Comparison of ENCODE assay signal across 22 mouse cellular contexts in genomic region chr6:64703659-64704058, GRCm38 (mm10). TPM values are rescaled to one million over a fixed set of nuclear protein-coding genes. Genes with fewer than 3 reads are reported as not detected.
DNase-seq lines count a peak whose midpoint lies in the region; ATAC-seq and TF ChIP-seq lines count a peak whose summit lies in the region.
"Had no signal": no experiment of that assay in that cellular context is flagged by ENCODE, and none has a peak within 500 bp of the region (broad histone marks: within the 10 kb centered on the region; RNA-seq: fewer than 3 reads in every experiment).

No protein-coding gene starts in this region.

- WGBS in hindbrain, postnatal 0 days, result 61% methylated on average over 2 of the region's 2 CpGs
- 88% methylated on average over 2 of the region's 2 CpGs for WGBS in hindbrain, embryonic 14.5 days
- WGBS in liver, embryonic 11.5 days, result 88% methylated on average over 2 of the region's 2 CpGs

- no peak overlapping the region for H3K4me3 ChIP-seq in hindbrain, postnatal 0 days (ENCODE audit: low read length)
- no peak overlapping the region for H3K4me3 ChIP-seq in hindbrain, embryonic 14.5 days (replicated peaks; ENCODE audit: low read length)
- H3K4me3 ChIP-seq in liver, embryonic 11.5 days (ENCODE audit: low read depth, low read length), result no peak overlapping the region
- H3K4me3 ChIP-seq: embryonic facial prominence, embryonic 13.5 days; forebrain, embryonic 12.5 days; heart, embryonic 12.5 days; hindbrain, embryonic 12.5 days; intestine, embryonic 15.5 days had no signal

- H3K4me1 ChIP-seq in hindbrain, postnatal 0 days (ENCODE audit: insufficient read depth, low read length), result no peaks in the 10 kb centered on the region
- H3K4me1 ChIP-seq in hindbrain, embryonic 14.5 days (replicated peaks; ENCODE audit: control insufficient read depth, insufficient read depth, low read length), result no peaks in the 10 kb centered on the region
- H3K4me1 ChIP-seq in liver, embryonic 11.5 days (replicated peaks; ENCODE audit: control insufficient read depth, insufficient read depth, low read length), result no peaks in the 10 kb centered on the region
- H3K4me1 ChIP-seq: embryonic facial prominence, embryonic 13.5 days; forebrain, embryonic 12.5 days; heart, embryonic 12.5 days; hindbrain, embryonic 12.5 days; intestine, embryonic 15.5 days had no signal

- TF ChIP-seq CTCF in hindbrain, postnatal 0 days (IDR thresholded peaks at IDR 0.05; ENCODE audit: low read depth), result no peak

- no peak overlapping the region for H3K27ac ChIP-seq in hindbrain, postnatal 0 days
- H3K27ac ChIP-seq in hindbrain, embryonic 14.5 days, result no peak overlapping the region
- H3K27ac ChIP-seq in liver, embryonic 11.5 days (ENCODE audit: low read depth, low read length), result no peak overlapping the region
- H3K27ac ChIP-seq: embryonic facial prominence, embryonic 13.5 days; forebrain, embryonic 12.5 days; hindbrain, embryonic 12.5 days; intestine, embryonic 15.5 days had no signal

- no peak overlapping the region for H3K4me2 ChIP-seq in hindbrain, postnatal 0 days (ENCODE audit: low read depth, low read length)
- H3K4me2 ChIP-seq in hindbrain, embryonic 14.5 days (replicated peaks), result no peak overlapping the region
- no peak overlapping the region for H3K4me2 ChIP-seq in liver, embryonic 11.5 days
- H3K4me2 ChIP-seq: embryonic facial prominence, embryonic 13.5 days; forebrain, embryonic 12.5 days; heart, embryonic 12.5 days; hindbrain, embryonic 12.5 days; intestine, embryonic 15.5 days had no signal

- H3K36me3 ChIP-seq in hindbrain, postnatal 0 days (ENCODE audit: insufficient read depth, low read length), result no peaks in the 10 kb centered on the region
- H3K36me3 ChIP-seq in hindbrain, embryonic 14.5 days (replicated peaks; ENCODE audit: control insufficient read depth, insufficient read depth), result no peaks in the 10 kb centered on the region
- H3K36me3 ChIP-seq in liver, embryonic 11.5 days (ENCODE audit: control insufficient read depth, insufficient read depth, low read length), result no peaks in the 10 kb centered on the region
- H3K36me3 ChIP-seq: embryonic facial prominence, embryonic 13.5 days; forebrain, embryonic 12.5 days; heart, embryonic 12.5 days; hindbrain, embryonic 12.5 days; intestine, embryonic 15.5 days had no signal

- DNase-seq in cerebellum, postnatal 10 days, result peak; percentile 57 to 62
- DNase-seq in cerebellum, adult 9-11 months, result no peak
- peak; percentile 31 for DNase-seq in hindbrain, postnatal 0 days (ENCODE audit: low spot score)
- DNase-seq in hindbrain, embryonic 14.5 days (ENCODE audit: low spot score), result no peak
- peak; percentile 44 for DNase-seq in testis, postnatal 10 days (ENCODE audit: low spot score)
- no peak for DNase-seq in testis, postnatal 14 days (ENCODE audit: low spot score)
- no peak for DNase-seq in liver, embryonic 11.5 days (ENCODE audit: low spot score)
- DNase-seq: cerebellum, adult 18-20 months; cerebellum, postnatal 36 days; gastrocnemius, postnatal 10 days; heart, adult 18-20 months; heart, postnatal 36 days; kidney, adult 18-20 months had no signal

- H3K27me3 ChIP-seq in hindbrain, postnatal 0 days (ENCODE audit: insufficient read depth, low read length), result no peaks in the 10 kb centered on the region
- no peaks in the 10 kb centered on the region for H3K27me3 ChIP-seq in hindbrain, embryonic 14.5 days (ENCODE audit: control insufficient read depth, insufficient read depth, low read length)
- no peaks in the 10 kb centered on the region for H3K27me3 ChIP-seq in liver, embryonic 11.5 days (replicated peaks; ENCODE audit: control insufficient read depth, insufficient read depth, low read length)
- H3K27me3 ChIP-seq: embryonic facial prominence, embryonic 13.5 days; forebrain, embryonic 12.5 days; heart, embryonic 12.5 days; hindbrain, embryonic 12.5 days; intestine, embryonic 15.5 days had no signal

- H3K9me3 ChIP-seq in hindbrain, postnatal 0 days (ENCODE audit: low read length), result no peaks in the 10 kb centered on the region
- H3K9me3 ChIP-seq in hindbrain, embryonic 14.5 days (ENCODE audit: control insufficient read depth, low read length), result no peaks in the 10 kb centered on the region
- H3K9me3 ChIP-seq in liver, embryonic 11.5 days (ENCODE audit: control insufficient read depth, low read length), result no peaks in the 10 kb centered on the region
- H3K9me3 ChIP-seq: embryonic facial prominence, embryonic 13.5 days; forebrain, embryonic 12.5 days; heart, embryonic 12.5 days; hindbrain, embryonic 12.5 days; intestine, embryonic 15.5 days had no signal

- ATAC-seq in hindbrain, postnatal 0 days, result 0 out of 2 replicates have a peak, but pooled peaks have one; percentile 55
- ATAC-seq in hindbrain, embryonic 14.5 days (ENCODE audit: low FRiP score), result no peak
- no peak for ATAC-seq in liver, embryonic 11.5 days (replicated peaks; ENCODE audit: low FRiP score)
- ATAC-seq: forebrain, embryonic 16.5 days; intestine, embryonic 15.5 days had no signal

- no peak overlapping the region for H3K9ac ChIP-seq in hindbrain, postnatal 0 days (replicated peaks; ENCODE audit: low read length)
- no peak overlapping the region for H3K9ac ChIP-seq in hindbrain, embryonic 14.5 days
- H3K9ac ChIP-seq in liver, embryonic 11.5 days (ENCODE audit: low read depth, low read length), result no peak overlapping the region
- H3K9ac ChIP-seq: embryonic facial prominence, embryonic 13.5 days; forebrain, embryonic 12.5 days; heart, embryonic 12.5 days; hindbrain, embryonic 12.5 days; intestine, embryonic 15.5 days had no signal

RNA-seq across cellular contexts. Expression of gene Atoh1, which starts 25.3 kb away (rescaled TPM):
- 12.1 and 24.4 TPM in 2 replicates for total RNA-seq in hindbrain, postnatal 0 days (2014; rRNA removed)
- polyA plus RNA-seq in hindbrain, postnatal 0 days (2015; fragmentation: Nextera tagmentation; extraction: Ambion mirVana), result 6.7 and 8.5 TPM in 2 replicates
- polyA plus RNA-seq in hindbrain, embryonic 14.5 days (2014; fragmentation: Nextera tagmentation; extraction: Ambion mirVana), result 13.0 and 13.4 TPM in 2 replicates
- not detected in 2 replicates for polyA plus RNA-seq in liver, embryonic 11.5 days (2014; fragmentation: Nextera tagmentation; extraction: Ambion mirVana)
- total RNA-seq: gastrocnemius, postnatal 10 days; gastrocnemius, postnatal 4 days; heart, adult 18-20 months; heart, postnatal 36 days had no signal
- polyA plus RNA-seq: forebrain, embryonic 12.5 days; forebrain, embryonic 16.5 days; frontal cortex, adult 2 months; heart, embryonic 12.5 days; heart, embryonic 16.5 days had no signal

Comparison
In these comparisons a context has a peak if more than half of its experiments do, and no peak if none do; other contexts are left out.
1. DNase-seq: peak in cerebellum, postnatal 10 days (2 of 2), hindbrain, postnatal 0 days (single experiment) and testis, postnatal 10 days (single experiment); none in cerebellum, adult 9-11 months (single experiment), hindbrain, embryonic 14.5 days (single experiment), testis, postnatal 14 days (single experiment) and liver, embryonic 11.5 days (single experiment).